Mouse (Mus musculus): ENCODE measurements around the gene Cyld.
"Not testable (repeated sequence)": the region's sequence is repeated elsewhere in the genome, so short reads cannot be mapped to it uniquely, and the experiment has no call there.

Cyld gene

DNA sequence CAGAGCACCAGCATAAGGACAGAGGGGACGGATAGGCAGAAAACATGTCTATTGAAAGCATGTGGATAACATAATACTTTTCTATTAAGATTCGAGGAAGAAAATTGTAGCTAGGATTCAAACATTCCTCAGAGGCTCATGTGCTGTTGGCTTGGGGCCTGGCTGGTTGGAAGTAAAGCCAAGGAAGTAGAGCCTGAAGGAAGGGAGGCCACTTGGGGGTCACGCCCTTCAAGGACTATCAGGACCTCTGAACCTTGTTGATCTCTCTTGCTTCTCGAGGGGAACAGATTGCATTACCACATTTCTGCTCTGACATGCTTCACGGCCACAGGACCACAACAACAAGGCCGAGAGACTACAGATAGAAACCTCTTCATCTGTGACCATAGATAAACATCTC lies 7.7 kb upstream of the Cyld start:
- DNase-seq (ENCODE audit: low spot score in 2 of 2), result peak in 1 of 2 experiments; percentile 9

DNA sequence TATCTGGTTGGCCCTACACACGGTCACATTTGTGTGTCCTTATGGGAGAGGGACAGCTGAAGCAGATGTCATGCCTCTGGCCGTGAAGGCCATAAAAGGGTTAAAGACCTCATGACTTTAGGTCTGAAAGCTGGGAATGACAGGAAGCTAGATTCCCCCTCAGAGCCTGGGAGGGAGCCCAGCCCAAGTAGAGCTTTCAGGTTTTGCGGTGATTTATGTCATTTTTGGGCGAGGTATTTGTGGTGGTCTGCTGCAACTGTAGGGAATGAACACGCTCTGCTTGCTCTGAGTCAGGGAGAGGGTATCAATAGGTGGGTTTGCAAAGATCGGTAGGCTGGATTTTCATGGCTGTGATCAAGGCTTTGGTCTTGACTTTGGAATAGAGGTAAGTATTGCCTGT lies 6.9 kb upstream of the Cyld start:
- peak in 1 of 2 experiments; percentile 9 for DNase-seq (ENCODE audit: low spot score in 2 of 2)

DNA sequence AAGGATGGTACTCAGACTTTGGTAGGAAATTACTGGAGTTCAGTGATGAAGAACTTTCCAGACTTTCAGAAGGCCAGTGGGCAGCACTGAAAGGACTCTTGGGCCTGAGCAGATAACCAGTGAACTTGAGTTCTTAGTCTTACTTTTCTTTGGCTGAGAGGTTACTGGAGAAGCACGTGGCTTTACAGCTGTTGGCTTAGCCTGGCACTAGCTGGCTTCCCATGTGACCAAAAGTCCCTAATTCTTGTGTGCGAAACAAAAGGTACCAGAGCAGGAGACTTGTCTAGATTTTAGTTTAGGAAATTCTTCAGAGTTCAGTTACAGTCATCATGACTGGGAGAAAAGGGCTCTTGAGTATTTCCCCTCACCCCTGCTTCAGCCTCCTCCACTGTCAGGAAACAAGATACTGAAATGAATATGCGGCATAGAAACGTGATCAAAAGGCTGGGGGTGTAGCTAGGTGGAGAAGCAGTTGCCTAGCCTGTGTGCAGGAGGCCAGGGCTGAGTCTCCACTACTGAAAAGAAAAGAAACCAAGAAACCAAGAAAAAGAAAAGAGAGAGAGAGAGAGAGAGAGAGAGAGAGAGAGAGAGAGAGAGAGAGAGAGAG lies 5.4 kb upstream of the Cyld start:
- no peak for DNase-seq (ENCODE audit: low spot score in 2 of 2)

DNA sequence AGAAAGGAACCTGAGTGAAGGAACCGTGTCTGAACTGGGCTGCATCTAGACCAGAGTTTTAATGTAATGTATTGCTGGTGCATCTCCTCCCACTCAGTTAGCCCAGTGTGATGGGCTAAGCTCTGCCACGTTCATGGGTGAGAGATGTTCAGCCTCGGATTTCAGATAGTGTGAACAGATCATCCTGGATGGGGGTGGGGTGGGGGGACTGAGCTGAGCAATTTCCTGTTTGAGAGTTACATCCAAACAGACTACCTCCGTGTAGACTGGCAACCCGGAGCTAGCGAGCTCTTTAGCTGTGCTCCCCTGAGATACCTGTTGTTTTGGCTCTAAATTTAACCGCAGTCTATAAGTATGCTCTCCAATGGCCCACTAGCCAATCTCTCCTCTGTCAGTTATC lies 4.9 kb upstream of the Cyld start:
- DNase-seq (ENCODE audit: low spot score in 2 of 2), result no peak

DNA sequence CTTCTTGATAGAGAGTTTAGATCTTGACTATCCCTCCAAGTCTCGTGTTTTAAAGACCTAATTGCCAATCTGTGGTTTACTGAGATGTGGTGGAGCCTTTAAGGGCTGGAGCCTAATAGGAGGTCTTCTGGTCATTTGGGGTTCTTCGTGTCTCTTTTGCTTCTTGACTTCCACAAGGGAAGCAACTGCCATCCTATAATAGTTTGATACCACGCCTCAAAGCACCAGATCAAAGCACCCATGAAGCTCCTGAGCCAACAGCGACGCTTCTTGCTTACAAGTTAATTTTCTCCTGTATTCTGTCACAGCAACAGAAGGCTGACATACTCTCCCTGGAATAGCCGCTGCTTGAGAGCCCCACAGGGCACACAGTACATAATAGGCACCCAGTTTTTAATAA lies 4.0 kb upstream of the Cyld start:
- no peak for DNase-seq (ENCODE audit: low spot score in 2 of 2)

DNA sequence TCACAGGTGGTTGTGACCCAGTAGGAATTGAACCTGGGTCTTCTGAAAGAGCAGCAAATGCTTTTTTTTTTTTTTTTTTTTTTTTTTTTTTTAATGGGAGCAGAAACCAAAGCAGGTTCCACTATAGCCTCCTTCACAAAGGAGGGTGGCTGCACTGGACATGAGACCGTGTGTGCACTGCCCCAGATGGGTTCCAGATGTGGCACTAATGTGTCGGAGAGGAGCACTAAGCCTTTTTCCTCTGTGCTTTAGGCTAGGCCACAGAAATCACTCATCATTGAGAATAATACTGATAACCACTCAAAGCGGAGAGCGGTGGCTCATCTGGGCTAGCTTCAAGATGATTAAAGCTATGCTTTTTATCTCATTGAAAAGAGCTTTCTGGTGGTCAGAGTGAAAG lies 3.5 kb upstream of the Cyld start:
- DNase-seq (ENCODE audit: low spot score in 2 of 2), result no peak

DNA sequence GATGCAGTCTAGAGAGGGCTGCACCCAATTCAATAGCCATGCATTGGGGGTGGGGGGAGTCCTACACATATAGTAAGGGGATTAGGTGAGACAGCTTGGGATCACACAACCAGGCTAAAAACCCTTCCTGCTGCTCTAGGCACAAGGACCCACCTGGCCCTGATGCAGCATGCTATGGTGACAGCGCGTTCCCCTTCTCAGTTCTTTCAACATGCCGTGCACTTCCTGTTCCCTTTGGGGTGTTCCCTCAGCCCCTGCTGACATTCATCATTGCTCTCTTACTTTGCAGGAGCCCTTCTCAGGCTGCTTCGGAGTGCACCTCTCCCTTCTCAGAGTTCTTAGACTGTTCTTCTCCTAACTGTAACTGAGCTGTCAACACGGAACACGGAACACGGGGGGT lies 2.5 kb upstream of the Cyld start:
- DNase-seq (ENCODE audit: low spot score in 2 of 2), result no peak

DNA sequence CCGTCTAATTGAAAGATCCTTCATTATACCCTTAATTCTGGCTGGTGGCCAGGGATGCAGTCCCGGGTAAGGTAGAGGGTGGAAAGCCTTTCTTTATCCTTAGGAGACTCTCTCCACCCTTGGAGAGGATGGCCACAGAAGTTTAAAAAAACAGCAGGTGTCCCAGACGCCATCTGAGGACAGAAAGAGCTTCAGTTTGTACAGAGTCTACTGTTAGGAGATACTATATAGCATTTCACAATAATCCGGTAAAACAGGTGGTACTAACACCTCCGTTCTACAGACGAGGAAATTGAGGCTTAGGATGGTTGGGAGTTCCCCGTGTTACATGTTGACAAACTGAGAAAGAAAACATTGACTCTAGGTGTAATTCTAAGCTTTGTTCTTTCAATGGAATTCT lies 600 bp upstream of the Cyld start:
- no peak for DNase-seq (ENCODE audit: low spot score in 2 of 2)

DNA sequence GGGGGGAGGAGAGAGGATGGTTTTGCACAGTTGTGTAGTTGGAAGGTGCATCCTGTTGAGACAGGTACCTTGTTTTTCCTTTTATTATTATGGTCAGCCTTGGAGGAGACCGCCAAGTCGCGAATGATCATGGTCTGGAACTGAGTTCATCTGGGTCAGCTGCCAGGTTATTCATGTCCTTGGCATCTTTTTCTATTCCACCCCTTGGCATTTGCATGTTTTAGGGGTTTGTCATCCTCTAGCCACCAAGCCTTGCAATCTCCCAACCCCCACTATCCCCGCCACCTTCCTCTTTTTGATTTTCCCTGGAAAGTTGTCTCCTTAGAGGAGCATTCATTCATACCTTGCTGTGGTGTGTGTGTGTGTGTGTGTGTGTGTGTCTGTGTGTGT lies 809 bp downstream of the Cyld start:
- no peak for DNase-seq (ENCODE audit: low spot score in 2 of 2)

DNA sequence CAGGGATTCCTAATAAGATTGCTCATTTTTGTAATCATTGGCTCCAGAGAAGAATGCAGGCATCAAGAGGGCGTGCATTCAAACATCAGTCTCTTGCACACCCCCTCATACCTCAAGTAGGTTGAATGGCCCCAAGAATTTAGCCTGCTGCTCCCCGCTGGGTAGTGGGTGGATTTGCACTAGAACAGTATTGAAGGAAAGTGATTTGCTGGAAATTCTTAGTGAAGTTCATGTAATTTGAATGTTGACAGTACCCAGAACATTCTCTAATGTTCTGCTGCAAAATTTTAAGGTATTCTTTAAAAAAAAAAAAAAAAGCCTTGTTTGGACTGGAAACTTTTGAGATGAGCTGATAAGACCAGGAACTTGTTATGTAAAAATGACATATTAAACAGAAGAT lies 1.2 kb downstream of the Cyld start:
- DNase-seq (ENCODE audit: low spot score in 2 of 2), result no peak

DNA sequence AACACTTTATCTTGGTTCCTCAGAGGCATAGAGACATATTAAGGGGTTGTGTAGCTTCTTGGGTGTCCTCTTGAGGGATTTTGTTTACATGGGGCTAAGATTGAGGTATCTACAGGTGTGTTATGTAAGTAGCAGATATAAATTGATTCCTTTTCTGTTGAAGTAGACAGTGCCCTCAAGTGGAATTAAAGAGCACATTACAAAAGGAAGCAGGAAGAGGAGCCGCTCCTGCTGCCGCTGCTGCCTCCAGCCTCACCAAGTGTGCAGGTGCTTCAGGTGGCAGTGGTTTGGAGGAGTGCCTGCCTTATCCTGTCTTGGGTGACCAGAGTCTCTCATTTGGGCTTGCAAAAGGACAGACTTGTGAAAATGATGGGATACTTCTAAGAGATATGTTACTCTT lies 4.8 kb downstream of the Cyld start:
- no peak for DNase-seq (ENCODE audit: low spot score in 2 of 2)

DNA sequence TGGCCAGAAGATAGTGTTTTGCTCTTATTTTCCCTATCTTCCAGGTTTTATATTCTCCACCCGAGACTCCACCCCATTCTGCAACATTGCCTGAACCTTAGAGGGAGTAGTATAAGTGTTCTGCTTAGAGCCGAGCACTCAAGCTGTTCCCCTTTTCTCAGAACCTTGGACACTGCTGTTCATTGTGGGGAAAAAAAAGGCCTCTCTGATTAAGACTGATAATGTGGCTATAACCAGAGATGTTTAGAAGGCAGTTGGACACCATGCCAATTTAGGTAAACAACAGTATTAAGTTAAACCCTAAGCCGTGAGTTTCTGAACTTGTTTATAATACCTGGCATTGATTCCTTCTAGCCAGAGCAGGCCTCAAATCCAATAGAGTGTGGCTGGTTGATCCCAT lies 6.0 kb downstream of the Cyld start:
- no peak for DNase-seq (ENCODE audit: low spot score in 2 of 2)

DNA sequence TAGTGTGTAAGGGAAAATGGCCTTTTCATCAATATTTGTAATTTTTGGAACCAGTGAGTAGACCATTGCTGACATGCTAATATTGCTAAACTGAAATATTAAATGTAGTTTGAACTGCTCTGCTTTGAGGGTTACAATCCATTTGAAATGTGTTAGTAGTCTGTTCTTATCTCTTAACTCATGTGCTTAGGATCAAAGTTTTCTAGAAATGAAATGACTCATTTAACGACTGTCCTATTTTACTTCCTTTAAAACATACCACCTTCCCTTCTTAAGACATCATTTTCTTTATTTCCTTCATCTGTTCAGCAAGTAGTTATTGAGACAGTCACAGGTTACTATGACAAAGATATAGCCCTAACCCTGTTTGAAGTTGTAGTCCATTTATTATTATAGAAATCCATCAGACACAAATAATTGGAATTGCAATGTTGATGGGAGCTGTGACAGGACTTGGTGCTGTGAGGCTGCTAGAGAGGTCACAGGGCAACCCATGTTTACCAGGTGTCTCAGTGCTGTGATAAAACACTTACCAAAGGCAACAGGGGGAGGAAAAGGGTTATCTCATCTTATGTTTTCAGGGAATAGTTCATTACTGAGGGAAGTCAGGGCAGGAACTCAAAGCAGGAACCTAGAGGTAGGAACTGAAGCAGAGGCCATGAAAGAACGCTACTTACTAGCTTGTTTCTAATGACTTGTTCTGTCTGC lies 26.6 kb downstream of the Cyld start:
- no peak for DNase-seq (ENCODE audit: low spot score in 2 of 2)

DNA sequence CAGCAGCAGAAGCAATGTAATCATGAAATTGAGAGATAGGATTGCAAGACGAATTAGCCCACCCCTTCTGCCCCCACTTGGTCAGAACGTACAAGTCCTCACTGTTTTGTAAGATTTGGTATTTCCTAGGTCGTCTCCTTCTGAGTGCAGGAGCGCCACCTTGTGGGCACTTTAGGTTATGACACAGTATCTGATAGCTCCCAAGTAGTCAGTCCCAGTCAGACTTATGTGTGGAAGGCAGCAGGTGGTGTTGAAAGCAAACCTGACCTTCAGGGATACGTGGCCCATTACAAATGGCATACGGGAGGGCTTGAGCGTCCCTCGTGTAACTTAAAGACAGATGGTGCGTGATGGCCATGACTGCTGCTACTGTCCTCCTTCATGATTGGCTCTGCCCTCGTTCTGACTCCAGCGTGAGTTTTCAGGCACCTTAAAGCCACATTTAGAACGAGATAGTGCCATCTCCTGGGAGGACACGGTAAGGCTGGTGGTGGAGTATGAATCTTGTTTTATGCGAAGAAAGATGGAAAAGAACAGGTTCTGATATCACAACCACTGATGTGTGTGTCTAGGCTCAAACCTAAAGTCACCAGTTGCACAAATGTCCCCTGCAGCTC lies 58.5 kb downstream of the Cyld start:
- DNase-seq (ENCODE audit: low spot score in 2 of 2), result peak; percentile 66 to 86

DNA sequence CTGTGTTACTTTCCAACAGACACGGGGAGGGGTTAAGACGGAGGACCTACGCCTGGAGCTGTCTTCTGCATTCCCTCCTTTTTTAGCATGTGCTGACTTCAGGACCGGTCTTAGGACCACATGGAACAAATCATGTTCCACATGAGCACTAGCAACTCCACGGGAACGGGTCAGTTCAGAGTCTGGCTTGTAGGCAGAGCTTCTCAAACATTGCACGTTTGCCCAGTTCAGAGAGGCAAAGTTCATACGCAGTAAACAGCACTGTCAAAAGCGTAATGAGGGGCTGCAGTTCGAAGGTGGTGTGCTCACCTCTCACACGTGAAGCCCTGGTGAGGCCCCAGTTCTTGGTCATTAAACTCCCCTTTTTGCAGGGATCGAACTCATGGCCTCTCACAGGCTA lies 65.2 kb downstream of the Cyld start:
- no peak for DNase-seq (ENCODE audit: low spot score in 2 of 2)

DNA sequence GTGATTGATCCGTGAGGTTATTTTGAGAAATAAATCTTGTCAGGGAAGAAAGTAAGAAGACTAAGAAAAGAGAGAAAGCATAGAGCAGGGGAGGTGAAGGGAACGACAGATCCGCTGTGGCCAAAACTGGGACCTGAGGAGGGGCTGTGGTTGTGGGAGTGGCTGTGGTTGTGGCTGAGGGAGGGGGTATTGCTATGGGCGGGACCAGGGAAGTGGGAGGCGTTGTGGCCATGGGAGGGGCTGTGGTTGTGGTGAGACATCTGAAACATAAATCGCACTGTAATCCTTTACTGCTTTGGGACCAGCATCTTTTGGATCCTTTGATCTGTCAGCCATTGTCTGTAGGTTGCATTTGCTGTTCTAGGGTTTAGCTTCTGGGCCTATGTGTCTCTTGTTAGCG lies 74.4 kb downstream of the Cyld start:
- DNase-seq (ENCODE audit: low spot score in 2 of 2), result no peak

DNA sequence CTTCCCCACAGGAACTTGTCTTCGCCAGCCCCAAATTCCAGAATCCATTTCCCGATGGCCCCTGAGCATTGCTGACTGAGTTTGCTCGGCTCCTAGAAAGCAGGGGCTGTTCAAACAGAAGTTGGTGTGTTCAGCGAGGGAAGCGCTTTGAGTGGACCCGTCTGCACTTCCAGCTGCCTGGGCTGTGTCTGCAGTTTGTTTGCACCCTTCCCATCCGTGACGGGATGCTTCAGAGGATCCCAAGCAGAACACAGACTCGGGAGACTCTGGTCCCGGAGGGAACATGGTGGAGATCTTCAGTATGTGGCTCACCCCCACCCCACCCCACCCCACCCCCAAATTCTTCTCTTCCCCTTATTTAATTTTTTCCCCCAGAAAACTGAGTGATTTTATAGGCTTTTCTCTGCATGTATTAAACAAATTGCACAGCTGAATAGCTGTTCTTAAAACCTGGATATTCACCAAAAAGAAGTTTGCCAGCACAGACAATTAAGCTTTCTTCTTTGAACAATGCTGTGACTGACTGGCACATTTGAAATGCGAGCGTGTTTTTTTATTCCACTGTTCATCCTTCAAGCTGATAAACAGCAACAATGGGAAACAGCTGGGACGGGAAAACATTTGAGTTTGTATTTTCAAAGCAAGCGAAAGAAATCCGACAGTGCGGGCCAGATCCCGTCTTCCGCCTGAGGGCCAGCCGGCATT lies 77.9 kb downstream of the Cyld start:
- DNase-seq (ENCODE audit: low spot score in 2 of 2), result no peak

DNA sequence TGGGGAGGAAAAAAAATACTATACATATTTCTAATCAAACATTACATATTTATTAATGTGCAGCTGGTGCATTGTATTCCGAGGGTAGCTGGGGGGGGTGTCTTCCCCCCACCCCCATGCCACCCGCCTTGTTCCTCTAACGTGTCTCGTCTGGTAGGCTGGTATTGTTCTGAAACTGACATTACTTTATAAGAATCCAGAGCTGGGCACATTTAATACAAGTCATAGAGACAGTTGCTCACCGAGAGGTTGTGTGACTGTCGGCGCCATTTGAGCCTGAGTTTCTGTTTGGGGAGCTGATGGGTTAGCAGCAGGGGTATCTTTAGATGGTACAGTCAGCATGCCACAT lies 78.4 kb downstream of the Cyld start:
- no peak for DNase-seq (ENCODE audit: low spot score in 2 of 2)

DNA sequence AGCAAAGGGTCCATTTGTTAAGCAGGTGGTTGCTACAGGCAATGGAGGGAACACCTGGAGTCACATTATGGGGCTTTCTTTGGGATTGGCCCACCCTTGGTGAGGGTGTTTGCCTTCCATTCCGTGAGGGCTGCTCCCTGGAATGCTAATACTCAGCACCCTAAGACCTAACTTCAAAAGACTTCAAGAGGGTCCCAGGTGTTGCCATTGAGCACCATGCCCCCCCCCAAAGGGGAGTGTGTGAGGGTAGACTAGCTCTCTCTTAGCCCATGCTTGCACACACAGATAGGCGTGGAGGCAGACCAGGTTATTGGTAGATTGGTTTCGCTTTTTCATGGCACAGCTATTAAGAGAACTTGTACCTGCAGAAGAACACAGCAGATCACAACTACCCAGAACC lies 83.3 kb downstream of the Cyld start:
- peak in 1 of 2 experiments; percentile 33 for DNase-seq (ENCODE audit: low spot score in 2 of 2)

DNA sequence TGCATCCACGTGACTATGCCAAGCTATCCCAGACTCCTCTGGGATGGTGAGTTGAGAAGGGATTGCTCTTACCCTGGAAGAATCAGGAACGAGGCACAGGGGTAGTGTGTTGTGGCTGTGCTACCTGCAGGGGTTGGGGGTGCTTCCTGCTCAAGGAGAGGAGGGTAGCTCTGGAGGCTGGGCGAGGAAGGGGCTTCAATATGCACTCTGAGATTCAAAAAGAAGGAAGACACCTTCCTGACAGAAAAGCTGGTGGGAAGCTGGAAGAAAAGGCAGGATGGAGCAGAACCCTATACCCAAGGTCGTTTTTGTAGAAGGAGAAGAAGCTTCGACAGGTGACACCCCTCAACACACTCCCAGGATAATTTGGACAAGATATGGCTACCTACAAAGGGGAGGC lies 84.5 kb downstream of the Cyld start:
- DNase-seq (ENCODE audit: low spot score in 2 of 2), result peak in 1 of 2 experiments; percentile 53

DNA sequence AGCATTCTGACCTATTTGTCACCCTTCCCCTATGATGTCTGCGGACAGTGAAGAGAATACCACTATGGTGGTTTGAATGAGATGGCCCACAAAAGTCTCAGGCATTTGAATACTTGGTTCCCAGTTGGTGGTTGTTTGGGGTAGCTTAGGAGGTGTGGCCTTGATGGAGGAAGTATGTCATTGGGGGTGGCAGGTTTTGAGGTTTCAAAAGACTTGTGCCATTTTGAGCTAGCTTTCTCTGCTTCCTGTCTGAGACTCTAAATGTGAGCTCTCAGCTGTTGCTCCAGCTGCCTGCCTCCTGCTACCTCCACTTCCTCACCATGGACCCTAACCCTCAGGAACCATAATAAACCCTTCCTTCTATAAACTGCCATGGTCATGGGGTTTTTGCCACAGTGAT lies 86.9 kb downstream of the Cyld start:
- DNase-seq (ENCODE audit: low spot score in 2 of 2), result no peak

DNA sequence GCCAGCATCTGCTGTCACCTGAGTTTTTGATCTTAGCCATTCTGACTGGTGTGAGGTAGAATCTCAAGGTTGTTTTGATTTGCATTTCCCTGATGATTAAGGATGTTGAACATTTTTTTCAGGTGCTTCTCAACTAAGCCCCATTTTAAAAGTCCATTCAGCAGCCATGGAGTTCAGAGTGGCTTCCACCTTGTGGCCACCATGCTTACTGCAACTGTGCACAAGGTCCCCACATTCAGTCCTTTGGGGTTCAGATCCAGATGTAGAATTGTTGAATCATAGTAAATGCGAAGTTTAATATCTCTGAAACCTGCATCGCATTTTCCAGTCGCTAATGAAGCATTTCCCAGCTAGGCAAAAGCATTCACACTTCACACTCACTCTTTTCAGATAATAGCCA lies 91.5 kb downstream of the Cyld start:
- DNase-seq (ENCODE audit: low spot score in 2 of 2), result not testable (repeated sequence)
